Mouse (Mus musculus) G1E-ER4 (cell line): Measurements from ENCODE around the gene Fxyd7. TPM values are rescaled to one million over a fixed set of nuclear protein-coding genes. Genes with fewer than 3 reads are reported as not detected.

ENCODE experiments used
- GATA1 ChIP-seq: IDR thresholded peaks from one replicate; pipeline ENCODE4 v1.8.0; 2012; ENCODE audit warnings: low read length, inconsistent platforms
- polyA plus RNA-seq: library from polyadenylated mRNA; stranded (reverse); fragments of >175 nt; gene quantifications from 2 replicates; pipeline ENCODE4 v1.2.3, GENCODE M21; 2012

The Fxyd7 gene
- polyA plus RNA-seq, 1 experiment: not detected

GRCm38 (mm10) chr7:31059108-31059507, 7.8 kb upstream of the Fxyd7 start, which contains the start of gene Lgi4:
Gene Lgi4, plus strand, starts transcription at chr7:31059342.
- no peak for TF ChIP-seq GATA1

- no peak for TF ChIP-seq GATA1
Measured at GRCm38 (mm10) chr7:31058211-31058610, 6.9 kb upstream of the Fxyd7 start.

- no peak for TF ChIP-seq GATA1
Measured at GRCm38 (mm10) chr7:31057730-31058129, 6.5 kb upstream of the Fxyd7 start.

- TF ChIP-seq GATA1: no peak
Measured at GRCm38 (mm10) chr7:31057071-31057470, 5.8 kb upstream of the Fxyd7 start, which contains the start of gene Fxyd1. Gene Fxyd1, minus strand, starts transcription at chr7:31057199.

- TF ChIP-seq GATA1: no peak
Measured at GRCm38 (mm10) chr7:31056448-31056847, 5.2 kb upstream of the Fxyd7 start.

GRCm38 (mm10) chr7:31055883-31056282, 4.6 kb upstream of the Fxyd7 start:
- no peak for TF ChIP-seq GATA1

GRCm38 (mm10) chr7:31055354-31055824, 4.1 kb upstream of the Fxyd7 start:
- no peak for TF ChIP-seq GATA1

GRCm38 (mm10) chr7:31054661-31055320, 3.5 kb upstream of the Fxyd7 start:
- TF ChIP-seq GATA1: no peak

GRCm38 (mm10) chr7:31053882-31054447, 2.7 kb upstream of the Fxyd7 start:
- TF ChIP-seq GATA1: no peak

- no peak for TF ChIP-seq GATA1
Measured at GRCm38 (mm10) chr7:31052636-31053434, 1.6 kb upstream of the Fxyd7 start.

GRCm38 (mm10) chr7:31052251-31052635, 976 bp upstream of the Fxyd7 start:
- no peak for TF ChIP-seq GATA1

- TF ChIP-seq GATA1: no peak
Measured at GRCm38 (mm10) chr7:31050921-31051320, 346 bp downstream of the Fxyd7 start.

- TF ChIP-seq GATA1: no peak
Measured at GRCm38 (mm10) chr7:31050487-31050886, 780 bp downstream of the Fxyd7 start.

- no peak for TF ChIP-seq GATA1
Measured at GRCm38 (mm10) chr7:31049846-31050281, 1.4 kb downstream of the Fxyd7 start.

GRCm38 (mm10) chr7:31049135-31049845, 2.0 kb downstream of the Fxyd7 start:
- no peak for TF ChIP-seq GATA1
